Mouse (Mus musculus) embryonic facial prominence, embryonic 15.5 days (tissue): ENCODE measurements around the gene Ryr1. TPM values are rescaled to one million over a fixed set of nuclear protein-coding genes. Genes with fewer than 3 reads are reported as not detected.

Experiments used
- ATAC-seq: fragments of 200-750 bp; cut with Nextera tagmentation; 2 replicates; pipeline ENCODE4 v1.8.0; 2017; ENCODE audit warnings: low read depth, moderate TSS enrichment; ENCODE audit not compliant: insufficient number of reproducible peaks, low FRiP score, low TSS enrichment
- H3K27ac ChIP-seq: fragments of 300-500 bp; sonication (generic); replicated peaks from 2 replicates; pipeline ENCODE4 v1.5.1; 2015; ENCODE audit warnings: mild to moderate bottlenecking, inconsistent platforms
- H3K27me3 ChIP-seq: fragments of 300-500 bp; sonication (generic); 2 replicates; pipeline ENCODE4 v1.6.1; 2015; ENCODE audit warnings: inconsistent platforms
- H3K36me3 ChIP-seq: fragments of 300-500 bp; sonication (generic); 2 replicates; pipeline ENCODE4 v1.6.1; 2015; ENCODE audit warnings: mild to moderate bottlenecking, inconsistent platforms
- H3K4me1 ChIP-seq: fragments of 300-500 bp; sonication (generic); 2 replicates; pipeline ENCODE4 v1.6.1; 2015; ENCODE audit warnings: inconsistent platforms
- H3K4me2 ChIP-seq: fragments of 300-500 bp; sonication (generic); replicated peaks from 2 replicates; pipeline ENCODE4 v1.6.1; 2015; ENCODE audit warnings: mild to moderate bottlenecking, inconsistent platforms
- H3K4me3 ChIP-seq: fragments of 300-500 bp; sonication (generic); replicated peaks from 2 replicates; pipeline ENCODE4 v1.5.1; 2015; ENCODE audit warnings: mild to moderate bottlenecking, inconsistent platforms
- H3K9ac ChIP-seq: fragments of 300-500 bp; sonication (generic); 2 replicates; pipeline ENCODE4 v1.6.1; 2015; ENCODE audit warnings: inconsistent platforms
- H3K9me3 ChIP-seq: fragments of 300-500 bp; sonication (generic); replicated peaks from 2 replicates; pipeline ENCODE4 v1.6.1; 2016; ENCODE audit warnings: inconsistent platforms
- WGBS: fragments of 180-500 bp; shearing (Covaris S2); methylation state at CpG from one replicate; pipeline ENCODE4 v1.1.7; 2015; 5-methylcytosine and 5-hydroxymethylcytosine counted together
- polyA plus RNA-seq: library from polyadenylated mRNA; unstranded; fragments of >200 nt; fragmentation: Nextera tagmentation; extraction: Ambion mirVana; gene quantifications from 2 replicates; pipeline ENCODE4 v1.2.1, GENCODE M21; 2015

Ryr1 gene
- polyA plus RNA-seq, 1 experiment from 2014 or later = 8.0 TPM

- H3K4me3 ChIP-seq = no peak overlapping the region
- 14% methylated on average over 18 of the region's 18 CpGs for WGBS
- ATAC-seq = no peak
- H3K4me2 ChIP-seq = no peak overlapping the region
- no peaks in the 10 kb centered on the region for H3K9me3 ChIP-seq
- no peaks in the 10 kb centered on the region for H3K27me3 ChIP-seq
- H3K27ac ChIP-seq = no peak overlapping the region
- H3K36me3 ChIP-seq = no peaks in the 10 kb centered on the region
- H3K4me1 ChIP-seq = no peaks in the 10 kb centered on the region
- no peak overlapping the region for H3K9ac ChIP-seq
Measured at GRCm38 (mm10) chr7:29118142-29118851, 6.7 kb downstream of the Ryr1 start.

DNA sequence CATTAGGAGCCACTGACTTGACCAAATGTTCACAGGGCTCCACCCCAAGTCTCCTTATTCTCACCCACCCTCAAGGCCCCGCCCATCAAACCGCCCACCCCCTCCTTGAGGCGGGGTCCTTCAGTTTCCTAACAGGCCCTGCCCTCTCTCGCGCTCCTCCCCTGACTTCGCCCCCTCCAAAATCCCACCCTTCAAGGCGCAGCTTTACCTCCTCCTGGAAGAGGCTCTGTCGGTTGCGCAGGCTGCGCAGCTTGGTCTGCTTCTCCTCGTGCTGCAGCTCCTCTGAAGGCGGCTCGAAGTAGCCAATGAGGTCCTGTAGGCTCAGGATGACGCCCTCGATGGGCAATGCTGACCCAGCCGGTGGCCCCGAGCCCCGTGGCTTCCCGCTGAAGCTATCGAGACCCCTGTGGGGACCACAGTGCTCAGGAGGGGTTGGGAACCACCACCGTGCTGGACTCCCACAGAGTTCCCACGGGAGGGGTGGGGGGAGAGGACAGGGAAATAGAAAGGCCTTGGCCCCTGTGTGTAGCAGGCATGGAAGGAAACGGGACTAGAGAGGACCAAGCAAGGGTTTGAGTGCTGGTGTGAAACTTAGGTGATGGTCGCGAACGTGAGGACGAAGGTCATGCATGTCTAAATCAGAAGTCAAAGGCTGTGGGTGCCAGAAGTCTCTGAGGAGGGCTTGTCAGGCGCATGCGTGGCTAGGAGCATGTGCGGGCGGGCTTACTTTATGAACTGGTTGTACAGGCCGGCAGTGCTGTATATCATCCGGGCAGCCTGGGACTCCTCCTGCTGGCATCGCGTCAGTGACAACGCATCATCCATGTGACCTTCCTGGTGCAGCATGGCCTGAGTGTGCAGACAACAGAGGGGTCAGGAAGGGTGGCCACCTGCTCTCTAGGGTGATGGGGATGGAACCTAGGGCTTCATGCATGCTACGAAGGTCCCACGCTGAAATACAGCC lies 15.7 kb downstream of the Ryr1 start:
- Histone ChIP-seq H3K27ac (no peak overlapping the region), H3K36me3 (no peaks in the 10 kb centered on the region), H3K4me2 (peak overlapping the region; percentile 51), H3K4me1 (peaks cover 9% of the 10 kb centered on the region), H3K9ac (no peak overlapping the region), H3K4me3 (peak overlapping the region; percentile 22), H3K9me3 (no peaks in the 10 kb centered on the region), H3K27me3 (no peaks in the 10 kb centered on the region)
- WGBS = 27% methylated on average over 38 of the region's 38 CpGs
- ATAC-seq = peak; percentile 71

DNA sequence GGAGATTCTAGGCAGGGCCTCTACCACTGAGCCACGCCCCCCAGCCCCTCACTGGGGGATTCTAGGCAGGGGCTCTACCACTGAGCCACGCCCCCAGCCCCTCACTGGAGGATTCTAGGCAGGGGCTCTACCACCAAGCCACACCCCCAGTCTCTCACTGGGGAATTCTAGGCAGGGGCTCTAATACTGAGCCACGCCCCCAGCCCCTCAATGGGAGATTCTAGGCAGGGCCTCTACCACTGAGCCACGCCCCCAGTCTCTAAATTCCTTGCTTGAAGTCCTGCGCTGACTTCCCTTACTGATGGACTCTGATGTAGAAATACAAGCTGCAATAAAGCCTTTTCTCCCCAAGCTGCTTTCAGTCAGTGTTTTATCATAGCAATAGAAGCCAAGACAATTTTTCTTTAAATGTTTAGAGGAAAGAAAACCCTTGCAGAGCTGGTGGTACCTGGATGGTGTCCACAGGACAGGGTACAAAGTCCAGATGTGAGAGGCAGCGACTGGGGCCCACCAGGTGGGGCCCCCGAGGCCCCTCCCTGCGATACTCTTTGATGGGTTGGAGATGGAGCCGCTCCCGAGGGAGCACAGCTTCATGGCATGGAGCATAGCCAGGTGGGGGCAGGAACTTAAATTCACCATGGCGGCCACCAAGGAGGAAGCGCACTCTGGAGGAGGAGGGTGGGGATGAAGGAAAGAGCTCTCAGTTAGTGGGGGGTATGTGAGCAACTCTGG lies 23.5 kb downstream of the Ryr1 start:
- no peak overlapping the region for H3K27ac ChIP-seq
- H3K27me3 ChIP-seq = no peaks in the 10 kb centered on the region
- H3K36me3 ChIP-seq = no peaks in the 10 kb centered on the region
- H3K9ac ChIP-seq = no peak overlapping the region
- H3K4me1 ChIP-seq = no peaks in the 10 kb centered on the region
- 90% methylated on average over 12 of the region's 12 CpGs for WGBS
- no peak for ATAC-seq
- H3K4me3 ChIP-seq = no peak overlapping the region
- no peak overlapping the region for H3K4me2 ChIP-seq
- no peaks in the 10 kb centered on the region for H3K9me3 ChIP-seq

DNA sequence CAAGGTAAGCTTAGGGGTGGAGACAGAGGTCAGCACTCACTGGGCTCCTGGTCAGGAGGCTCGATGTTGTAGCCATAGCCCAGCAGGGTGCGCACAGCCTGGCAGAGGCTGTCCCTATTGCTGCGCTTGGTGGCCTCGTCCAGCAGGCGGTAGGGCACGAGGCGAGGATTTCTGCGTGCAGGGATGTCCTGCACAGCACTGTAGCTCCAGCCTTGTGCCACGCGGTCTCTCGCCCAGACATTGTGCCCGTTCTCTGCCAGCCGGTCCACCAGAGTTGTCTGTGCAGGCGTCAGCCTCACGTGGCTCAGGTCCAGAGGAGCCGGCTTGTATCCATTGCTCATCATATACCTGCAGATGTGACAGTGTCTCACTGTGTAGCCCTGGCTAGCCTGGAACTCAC lies 27.8 kb downstream of the Ryr1 start:
- H3K36me3 ChIP-seq = no peaks in the 10 kb centered on the region
- WGBS = 89% methylated on average over 16 of the region's 16 CpGs
- H3K27me3 ChIP-seq = no peaks in the 10 kb centered on the region
- no peak for ATAC-seq
- no peak overlapping the region for H3K27ac ChIP-seq
- H3K4me1 ChIP-seq = no peaks in the 10 kb centered on the region
- H3K9ac ChIP-seq = no peak overlapping the region
- H3K4me2 ChIP-seq = no peak overlapping the region
- no peak overlapping the region for H3K4me3 ChIP-seq
- no peaks in the 10 kb centered on the region for H3K9me3 ChIP-seq

GRCm38 (mm10) chr7:29088817-29089216 lies 36.2 kb downstream of the Ryr1 start:
- ATAC-seq = no peak
- 74% methylated on average over 6 of the region's 6 CpGs for WGBS
- H3K9me3 ChIP-seq = no peaks in the 10 kb centered on the region

DNA sequence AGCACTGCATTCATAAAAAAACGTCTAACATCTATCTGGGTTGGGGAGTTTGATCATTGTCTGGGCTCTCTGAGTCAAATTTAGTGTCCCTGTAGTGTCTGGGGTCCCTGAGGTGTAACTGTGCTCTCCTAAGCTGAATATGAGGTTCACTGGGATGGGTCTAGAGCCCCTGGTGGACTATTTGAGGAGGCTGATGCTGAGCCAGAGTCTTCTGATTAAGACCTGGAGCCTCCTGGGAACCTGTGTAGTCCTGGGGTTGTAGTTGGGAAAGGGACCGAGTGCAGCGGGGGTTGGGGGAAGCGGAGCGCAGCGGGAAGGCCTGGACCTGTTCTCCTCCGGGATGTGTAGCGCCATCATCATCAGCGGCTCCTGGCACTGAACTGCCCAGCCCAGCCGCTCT lies 38.1 kb downstream of the Ryr1 start:
- H3K4me1 ChIP-seq = no peaks in the 10 kb centered on the region
- H3K27ac ChIP-seq = no peak overlapping the region
- H3K27me3 ChIP-seq = no peaks in the 10 kb centered on the region
- ATAC-seq = no peak
- H3K9ac ChIP-seq = no peak overlapping the region
- H3K9me3 ChIP-seq = no peaks in the 10 kb centered on the region
- H3K4me3 ChIP-seq = no peak overlapping the region
- 91% methylated on average over 10 of the region's 10 CpGs for WGBS
- no peaks in the 10 kb centered on the region for H3K36me3 ChIP-seq
- no peak overlapping the region for H3K4me2 ChIP-seq

More at GRCm38 (mm10) chr7:29088817-29089216, 36.2 kb downstream of the Ryr1 start:
- Histone ChIP-seq H3K9ac (no peak overlapping the region), H3K4me1 (no peaks in the 10 kb centered on the region), H3K27ac (no peak overlapping the region), H3K36me3 (no peaks in the 10 kb centered on the region), H3K4me3 (no peak overlapping the region), H3K27me3 (no peaks in the 10 kb centered on the region), H3K4me2 (no peak overlapping the region)

- ATAC-seq = no peak
- H3K27ac ChIP-seq = no peak overlapping the region
- no peaks in the 10 kb centered on the region for H3K4me1 ChIP-seq
- H3K27me3 ChIP-seq = no peaks in the 10 kb centered on the region
- WGBS = 88% methylated on average over 30 of the region's 30 CpGs
- no peaks in the 10 kb centered on the region for H3K36me3 ChIP-seq
- no peak overlapping the region for H3K4me2 ChIP-seq
- H3K9ac ChIP-seq = no peak overlapping the region
- no peak overlapping the region for H3K4me3 ChIP-seq
- no peaks in the 10 kb centered on the region for H3K9me3 ChIP-seq
Measured at GRCm38 (mm10) chr7:29085981-29086380, 39.0 kb downstream of the Ryr1 start.

- H3K9me3 ChIP-seq = no peaks in the 10 kb centered on the region
- no peak for ATAC-seq
- H3K4me1 ChIP-seq = no peaks in the 10 kb centered on the region
- no peak overlapping the region for H3K27ac ChIP-seq
- no peak overlapping the region for H3K4me2 ChIP-seq
- no peaks in the 10 kb centered on the region for H3K36me3 ChIP-seq
- H3K9ac ChIP-seq = no peak overlapping the region
- H3K4me3 ChIP-seq = no peak overlapping the region
- H3K27me3 ChIP-seq = no peaks in the 10 kb centered on the region
- WGBS = 79% methylated on average over 3 of the region's 3 CpGs
Measured at GRCm38 (mm10) chr7:29084411-29084810, 40.6 kb downstream of the Ryr1 start.

DNA sequence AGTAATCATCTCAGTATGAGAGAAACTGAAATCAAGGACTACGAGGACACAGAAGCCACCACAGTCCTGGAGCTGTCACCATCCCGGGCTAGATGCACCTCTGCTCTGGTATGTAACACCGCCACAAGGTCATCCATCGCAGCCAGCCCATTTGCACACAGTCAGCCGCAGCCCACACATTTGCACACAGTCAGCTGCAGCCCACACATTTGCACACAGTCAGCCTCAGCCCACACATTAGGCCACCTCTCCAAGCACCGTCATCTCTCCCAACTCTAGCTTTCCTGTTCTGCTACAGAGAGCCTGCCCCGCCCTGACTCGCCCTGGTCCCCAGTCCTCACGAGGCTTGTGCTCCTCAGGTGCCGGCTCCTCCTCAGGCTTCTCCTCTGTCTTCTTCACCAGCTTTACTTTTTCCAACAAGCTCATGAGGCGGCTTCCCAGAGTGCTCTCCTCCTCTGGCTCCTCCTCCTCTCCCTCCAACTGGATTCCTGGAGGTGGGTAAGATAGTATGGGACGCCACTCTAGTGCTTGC lies 45.5 kb downstream of the Ryr1 start:
- Histone ChIP-seq H3K27me3 (no peaks in the 10 kb centered on the region), H3K4me2 (no peak overlapping the region), H3K36me3 (no peaks in the 10 kb centered on the region), H3K9ac (no peak overlapping the region), H3K9me3 (no peaks in the 10 kb centered on the region), H3K27ac (no peak overlapping the region), H3K4me3 (no peak overlapping the region), H3K4me1 (no peaks in the 10 kb centered on the region)
- WGBS = 73% methylated on average over 12 of the region's 12 CpGs
- no peak for ATAC-seq

DNA sequence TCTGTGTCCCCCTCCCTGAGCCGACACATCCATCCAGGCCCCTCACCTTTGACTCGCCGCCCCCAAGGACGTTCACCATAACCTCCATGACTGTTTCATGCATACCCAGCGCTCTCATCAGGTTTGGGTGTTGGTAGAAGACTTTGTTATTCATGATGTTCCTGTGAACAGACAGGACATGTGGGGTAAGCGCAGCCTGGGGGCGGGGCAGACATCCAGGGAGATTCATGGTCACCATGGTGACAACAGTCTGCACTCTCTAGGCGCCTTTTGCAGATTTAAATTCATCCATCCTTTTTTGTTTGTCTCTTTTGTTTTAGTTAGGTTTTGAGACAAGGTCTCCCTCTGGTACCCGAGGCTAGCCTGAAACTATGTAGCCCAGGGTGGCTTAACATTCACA lies 48.0 kb downstream of the Ryr1 start:
- no peak for ATAC-seq
- H3K36me3 ChIP-seq = no peaks in the 10 kb centered on the region
- no peaks in the 10 kb centered on the region for H3K9me3 ChIP-seq
- WGBS = 72% methylated on average over 9 of the region's 9 CpGs
- no peaks in the 10 kb centered on the region for H3K4me1 ChIP-seq
- H3K4me3 ChIP-seq = no peak overlapping the region
- H3K9ac ChIP-seq = no peak overlapping the region
- H3K27me3 ChIP-seq = no peaks in the 10 kb centered on the region
- H3K27ac ChIP-seq = no peak overlapping the region
- H3K4me2 ChIP-seq = no peak overlapping the region

- Histone ChIP-seq H3K4me1 (peaks cover 7% of the 10 kb centered on the region), H3K27me3 (peaks cover 5% of the 10 kb centered on the region), H3K4me2 (no peak overlapping the region), H3K36me3 (no peaks in the 10 kb centered on the region), H3K9ac (no peak overlapping the region), H3K9me3 (no peaks in the 10 kb centered on the region), H3K27ac (no peak overlapping the region), H3K4me3 (no peak overlapping the region)
- no peak for ATAC-seq
- 75% methylated on average over 6 of the region's 6 CpGs for WGBS
Measured at GRCm38 (mm10) chr7:29075208-29075607, 49.8 kb downstream of the Ryr1 start.
